Mouse (Mus musculus): ENCODE data around the gene a. TPM values are rescaled to one million over a fixed set of nuclear protein-coding genes. Genes with fewer than 3 reads are reported as not detected.

Gene a
- polyA plus RNA-seq, 1 experiment from 2014 or later = 0.41 TPM

DNA sequence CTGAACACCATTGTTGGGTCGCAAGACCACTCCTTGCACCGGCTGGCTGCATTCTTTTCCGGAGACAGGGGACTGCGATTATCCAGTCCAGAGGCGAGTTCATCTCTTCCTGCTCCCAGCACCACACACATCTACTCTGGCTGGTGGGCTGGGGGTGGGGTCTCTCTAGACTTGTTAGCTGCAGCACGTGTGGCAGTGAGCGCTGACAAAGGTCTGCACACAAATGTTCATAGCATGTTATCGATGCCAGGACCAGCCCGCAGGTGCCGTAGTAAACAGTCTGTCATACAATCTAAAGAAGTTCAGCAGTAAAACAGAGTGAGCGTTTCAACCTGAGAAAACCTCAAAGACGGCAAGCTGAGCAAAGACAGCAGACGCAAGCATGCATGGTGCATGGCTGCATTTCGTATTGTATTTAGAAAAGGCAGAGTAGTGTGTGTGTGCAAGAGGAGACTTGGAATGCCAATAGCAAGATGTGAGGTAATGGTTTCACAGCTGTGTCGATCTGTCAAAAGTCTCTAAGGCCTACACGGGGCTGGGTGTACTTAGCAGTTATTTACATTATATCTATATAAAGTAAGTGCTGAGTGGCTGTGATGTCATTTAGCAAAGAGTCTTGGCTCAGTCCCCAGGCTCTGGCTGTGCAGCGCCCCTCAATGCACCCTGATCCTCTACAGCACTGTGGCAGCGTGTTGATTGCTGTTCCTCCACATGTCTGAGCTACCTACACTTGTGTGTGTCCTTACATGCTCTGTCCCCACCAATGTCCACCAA lies 180.9 kb downstream of the a start:
- no peaks in the 10 kb centered on the region for H3K4me1 ChIP-seq (replicated peaks; ENCODE audit: control insufficient read depth, insufficient read depth)
- WGBS = 26% methylated on average over 18 of the region's 18 CpGs
- peak; percentile 29 for DNase-seq (ENCODE audit: low spot score)
- H3K4me2 ChIP-seq (replicated peaks; ENCODE audit: low read depth) = no peak overlapping the region
- no peaks in the 10 kb centered on the region for H3K27me3 ChIP-seq (ENCODE audit: control insufficient read depth, insufficient read depth, low read length)
- H3K9ac ChIP-seq (ENCODE audit: low read length) = no peak overlapping the region
- peak; percentile 83 for ATAC-seq (ENCODE audit: low FRiP score, low TSS enrichment)
- H3K9me3 ChIP-seq (ENCODE audit: control insufficient read depth, low read length) = no peaks in the 10 kb centered on the region
- no peak overlapping the region for H3K27ac ChIP-seq (replicated peaks)
- TF ChIP-seq EP300 (optimal IDR thresholded peaks at IDR 0.05) = no peak
- TF ChIP-seq CTCF (IDR thresholded peaks at IDR 0.05; ENCODE audit: low read depth) = no peak
- no peaks in the 10 kb centered on the region for H3K36me3 ChIP-seq (ENCODE audit: control insufficient read depth, insufficient read depth, low read length)
- no peak overlapping the region for H3K4me3 ChIP-seq (ENCODE audit: low read depth, low read length)

GRCm38 (mm10) chr2:154972981-154973380 lies 181.8 kb downstream of the a start:
- Histone ChIP-seq H3K36me3 (ENCODE audit: control insufficient read depth, insufficient read depth, low read length) (no peaks in the 10 kb centered on the region), H3K4me3 (ENCODE audit: low read depth, low read length) (no peak overlapping the region), H3K9ac (ENCODE audit: low read length) (no peak overlapping the region), H3K4me2 (replicated peaks; ENCODE audit: low read depth) (no peak overlapping the region), H3K27me3 (ENCODE audit: control insufficient read depth, insufficient read depth, low read length) (no peaks in the 10 kb centered on the region), H3K9me3 (ENCODE audit: control insufficient read depth, low read length) (no peaks in the 10 kb centered on the region), H3K4me1 (replicated peaks; ENCODE audit: control insufficient read depth, insufficient read depth) (no peaks in the 10 kb centered on the region), H3K27ac (replicated peaks) (no peak overlapping the region)
- DNase-seq (ENCODE audit: low spot score) (no peak), ATAC-seq (ENCODE audit: low FRiP score, low TSS enrichment) (no peak)
- 58% methylated on average over 5 of the region's 5 CpGs for WGBS
- TF ChIP-seq EP300 (optimal IDR thresholded peaks at IDR 0.05) (no peak), CTCF (IDR thresholded peaks at IDR 0.05; ENCODE audit: low read depth) (no peak)

- Histone ChIP-seq H3K9me3 (ENCODE audit: control insufficient read depth, low read length) (no peaks in the 10 kb centered on the region), H3K4me3 (ENCODE audit: low read depth, low read length) (no peak overlapping the region), H3K27me3 (ENCODE audit: control insufficient read depth, insufficient read depth, low read length) (no peaks in the 10 kb centered on the region), H3K4me1 (replicated peaks; ENCODE audit: control insufficient read depth, insufficient read depth) (no peaks in the 10 kb centered on the region), H3K27ac (replicated peaks) (no peak overlapping the region), H3K4me2 (replicated peaks; ENCODE audit: low read depth) (no peak overlapping the region), H3K9ac (ENCODE audit: low read length) (no peak overlapping the region), H3K36me3 (ENCODE audit: control insufficient read depth, insufficient read depth, low read length) (no peaks in the 10 kb centered on the region)
- TF ChIP-seq EP300 (optimal IDR thresholded peaks at IDR 0.05) (no peak), CTCF (IDR thresholded peaks at IDR 0.05; ENCODE audit: low read depth) (peak; percentile 44)
- 88% methylated on average over 1 of the region's 1 CpGs for WGBS
- no peak for DNase-seq (ENCODE audit: low spot score)
- ATAC-seq (ENCODE audit: low FRiP score, low TSS enrichment) = no peak
These were observed 195.4 kb downstream of the a start for GRCm38 (mm10) chr2:154986609-154987008.

DNA sequence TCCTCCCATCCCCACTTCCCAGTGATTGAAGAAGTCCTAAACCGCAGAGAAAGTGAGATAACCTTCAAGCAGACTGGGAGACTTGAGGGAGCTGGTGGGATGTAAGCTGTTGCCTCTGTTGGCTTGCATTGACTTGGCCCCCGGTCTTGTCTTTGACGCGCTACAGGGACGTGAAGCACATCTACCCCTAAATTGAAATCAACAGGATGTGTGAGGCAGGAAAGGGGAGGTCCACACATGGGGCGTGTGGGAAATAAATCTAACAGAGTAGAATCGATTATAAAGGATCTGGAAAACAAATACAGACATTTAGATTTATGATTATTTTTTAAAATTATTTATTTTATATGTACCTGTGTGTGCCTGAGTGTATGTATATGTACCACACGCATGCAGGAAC lies 200.2 kb downstream of the a start:
- Histone ChIP-seq H3K36me3 (ENCODE audit: control insufficient read depth, insufficient read depth, low read length) (no peaks in the 10 kb centered on the region), H3K9me3 (ENCODE audit: control insufficient read depth, low read length) (no peaks in the 10 kb centered on the region), H3K4me1 (replicated peaks; ENCODE audit: control insufficient read depth, insufficient read depth) (no peaks in the 10 kb centered on the region), H3K27ac (replicated peaks) (no peak overlapping the region), H3K4me3 (ENCODE audit: low read depth, low read length) (no peak overlapping the region), H3K27me3 (ENCODE audit: control insufficient read depth, insufficient read depth, low read length) (no peaks in the 10 kb centered on the region), H3K9ac (ENCODE audit: low read length) (no peak overlapping the region), H3K4me2 (replicated peaks; ENCODE audit: low read depth) (no peak overlapping the region)
- TF ChIP-seq EP300 (optimal IDR thresholded peaks at IDR 0.05) (no peak), CTCF (IDR thresholded peaks at IDR 0.05; ENCODE audit: low read depth) (no peak)
- DNase-seq (ENCODE audit: low spot score) (no peak), ATAC-seq (ENCODE audit: low FRiP score, low TSS enrichment) (no peak)
- 74% methylated on average over 8 of the region's 8 CpGs for WGBS

DNA sequence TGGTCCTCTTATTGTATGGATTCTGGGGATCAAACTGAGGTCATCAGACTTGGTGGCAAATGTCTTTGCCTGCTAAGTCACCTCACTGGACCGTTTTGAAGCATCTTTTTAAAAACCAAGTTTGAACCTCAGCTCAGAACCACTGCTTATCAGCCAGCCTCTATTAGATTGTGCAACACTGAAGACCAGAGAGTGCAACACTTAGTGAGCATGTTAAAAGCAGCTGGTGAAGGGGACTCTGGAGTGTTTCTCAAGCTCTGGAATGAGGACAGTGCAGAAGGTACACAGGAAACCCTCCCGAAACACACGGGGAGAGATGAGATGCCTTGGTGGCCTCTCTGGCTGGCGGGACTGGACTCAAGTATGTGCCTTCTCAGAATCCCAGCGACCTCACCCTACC lies 200.9 kb downstream of the a start:
- H3K27me3 ChIP-seq (ENCODE audit: control insufficient read depth, insufficient read depth, low read length) = no peaks in the 10 kb centered on the region
- no peak overlapping the region for H3K4me2 ChIP-seq (replicated peaks; ENCODE audit: low read depth)
- H3K36me3 ChIP-seq (ENCODE audit: control insufficient read depth, insufficient read depth, low read length) = no peaks in the 10 kb centered on the region
- no peak overlapping the region for H3K27ac ChIP-seq (replicated peaks)
- WGBS = 77% methylated on average over 5 of the region's 5 CpGs
- ATAC-seq (ENCODE audit: low FRiP score, low TSS enrichment) = no peak
- no peaks in the 10 kb centered on the region for H3K4me1 ChIP-seq (replicated peaks; ENCODE audit: control insufficient read depth, insufficient read depth)
- TF ChIP-seq EP300 (optimal IDR thresholded peaks at IDR 0.05) (no peak), CTCF (IDR thresholded peaks at IDR 0.05; ENCODE audit: low read depth) (no peak)
- no peak for DNase-seq (ENCODE audit: low spot score)
- H3K9me3 ChIP-seq (ENCODE audit: control insufficient read depth, low read length) = no peaks in the 10 kb centered on the region
- no peak overlapping the region for H3K4me3 ChIP-seq (ENCODE audit: low read depth, low read length)
- no peak overlapping the region for H3K9ac ChIP-seq (ENCODE audit: low read length)

DNA sequence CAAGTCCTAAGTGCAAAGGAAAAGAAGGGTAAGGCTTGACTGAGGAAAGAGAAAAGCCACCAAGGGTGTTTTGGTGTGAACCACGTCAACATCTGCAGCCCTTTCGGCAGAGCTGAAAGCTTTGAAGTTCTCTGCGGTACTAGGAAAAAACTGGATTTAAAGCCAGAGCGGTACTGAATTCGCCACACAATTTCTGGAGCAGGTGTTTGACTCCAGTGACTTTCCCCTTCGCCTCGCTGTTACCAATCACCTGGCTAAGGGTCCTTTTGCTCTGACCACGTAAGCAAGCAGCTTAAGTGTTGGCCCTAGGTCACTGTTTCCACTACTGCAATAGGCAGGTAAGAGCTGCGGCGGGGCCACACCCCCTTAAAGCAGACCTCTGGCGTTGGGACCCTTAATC lies 214.3 kb downstream of the a start:
- Histone ChIP-seq H3K4me3 (ENCODE audit: low read depth, low read length) (no peak overlapping the region), H3K36me3 (ENCODE audit: control insufficient read depth, insufficient read depth, low read length) (no peaks in the 10 kb centered on the region), H3K9me3 (ENCODE audit: control insufficient read depth, low read length) (no peaks in the 10 kb centered on the region), H3K4me1 (replicated peaks; ENCODE audit: control insufficient read depth, insufficient read depth) (no peaks in the 10 kb centered on the region), H3K4me2 (replicated peaks; ENCODE audit: low read depth) (no peak overlapping the region), H3K9ac (ENCODE audit: low read length) (no peak overlapping the region), H3K27ac (replicated peaks) (no peak overlapping the region), H3K27me3 (ENCODE audit: control insufficient read depth, insufficient read depth, low read length) (no peaks in the 10 kb centered on the region)
- no peak for ATAC-seq (ENCODE audit: low FRiP score, low TSS enrichment)
- 88% methylated on average over 11 of the region's 11 CpGs for WGBS
- no peak for TF ChIP-seq CTCF (IDR thresholded peaks at IDR 0.05; ENCODE audit: low read depth)
- TF ChIP-seq EP300 (optimal IDR thresholded peaks at IDR 0.05) = no peak
- DNase-seq (ENCODE audit: low spot score) = no peak
